Mouse (Mus musculus): ENCODE results near the gene Midn. TPM values are rescaled to one million over a fixed set of nuclear protein-coding genes. Genes with fewer than 3 reads are reported as not detected.

Gene Midn
- total and polyA plus RNA-seq, 3 experiments: 8.1 to 26.7 TPM; not detected in 1

DNA sequence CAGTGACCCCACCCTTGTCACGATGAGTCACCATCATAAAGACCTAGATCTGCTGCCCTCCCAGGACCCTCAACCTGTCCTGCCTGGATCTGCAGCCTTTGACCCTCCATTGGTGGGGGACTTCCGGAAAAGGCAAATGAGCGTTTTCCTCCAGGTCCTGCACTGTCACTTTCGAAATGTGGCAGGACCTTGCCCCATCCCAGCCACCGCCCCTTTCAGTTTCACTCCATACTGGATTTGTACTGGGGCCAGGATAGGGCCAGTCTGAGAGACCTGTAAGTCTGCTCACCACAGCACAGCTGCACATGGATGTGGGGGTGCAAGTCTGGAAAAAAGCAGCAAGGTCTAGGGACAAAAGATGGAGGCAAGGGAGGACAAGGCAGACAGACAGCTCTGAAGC lies 49.4 kb upstream of the Midn start:
- Histone ChIP-seq H3K4me1 (ENCODE audit: control insufficient read depth in 1 of 2, insufficient read depth in 2 of 2, low read length in 2 of 2) (peaks cover 11 to 35% of the 10 kb centered on the region in 2 experiments), H3K79me2 (ENCODE audit: control insufficient read depth, insufficient read depth, low read length, poor library complexity) (peaks cover 47% of the 10 kb centered on the region), H3K36me3 (ENCODE audit: control insufficient read depth in 1 of 2, insufficient read depth in 2 of 2, low read length in 2 of 2) (peaks cover 0 to 21% of the 10 kb centered on the region in 2 experiments; a peak in 3 of 4 replicates), H3K27me3 (ENCODE audit: control insufficient read depth in 1 of 2, insufficient read depth in 2 of 2, low read length in 2 of 2) (no peaks in the 10 kb centered on the region), H3K4me3 (ENCODE audit: control insufficient read depth in 1 of 2, insufficient read depth in 1 of 2, low read depth in 2 of 2, low read length in 2 of 2) (no peak overlapping the region), H3K9ac (ENCODE audit: control insufficient read depth, low read depth, low read length, poor library complexity, severe bottlenecking) (no peak overlapping the region), H3K9me3 (replicated peaks; ENCODE audit: insufficient read depth, low read length) (no peaks in the 10 kb centered on the region), H3K27ac (ENCODE audit: control insufficient read depth, low read depth, low read length) (no peak overlapping the region)
- DNase-seq (ENCODE audit: low read depth, low spot score): no peak
- TF ChIP-seq HCFC1 (IDR thresholded peaks at IDR 0.05; ENCODE audit: low read depth, low read length) (no peak), MYB (IDR thresholded peaks at IDR 0.05; ENCODE audit: low read depth, low read length) (no peak), USF1 (IDR thresholded peaks at IDR 0.05; ENCODE audit: low read depth, low read length) (no peak), BHLHE40 (IDR thresholded peaks at IDR 0.05; ENCODE audit: borderline replicate concordance, low read depth, low read length) (no peak), USF2 (IDR thresholded peaks at IDR 0.05; ENCODE audit: borderline replicate concordance in 1 of 2, insufficient read depth in 1 of 2, low read depth in 1 of 2, low read length in 2 of 2) (no peak), MAZ (IDR thresholded peaks at IDR 0.05; ENCODE audit: low read depth, low read length) (no peak), GATA1 (IDR thresholded peaks at IDR 0.05; ENCODE audit: low read depth, low read length) (no peak), TBP (IDR thresholded peaks at IDR 0.05; ENCODE audit: low read depth, low read length) (no peak), MYC (IDR thresholded peaks at IDR 0.05; ENCODE audit: low read depth, low read length) (no peak), POLR2AphosphoS5 (IDR thresholded peaks at IDR 0.05; ENCODE audit: borderline replicate concordance, low read depth, low read length) (no peak), NRF1 (IDR thresholded peaks at IDR 0.05; ENCODE audit: insufficient read depth, low read depth, low read length, poor library complexity, severe bottlenecking) (no peak), MAFK (IDR thresholded peaks at IDR 0.05; ENCODE audit: borderline replicate concordance, low read depth, low read length) (no peak), JUND (IDR thresholded peaks at IDR 0.05; ENCODE audit: low read depth, low read length) (no peak), ELF1 (IDR thresholded peaks at IDR 0.05; ENCODE audit: low read depth, low read length) (no peak), E2F4 (IDR thresholded peaks at IDR 0.05; ENCODE audit: borderline replicate concordance, low read depth, low read length) (no peak), CHD1 (IDR thresholded peaks at IDR 0.05; ENCODE audit: low read depth, low read length) (no peak), EP300 (IDR thresholded peaks at IDR 0.05; ENCODE audit: low read depth in 1 of 2, low read length in 2 of 2) (no peak), TAL1 (IDR thresholded peaks at IDR 0.05; ENCODE audit: low read length) (no peak), UBTF (IDR thresholded peaks at IDR 0.05; ENCODE audit: borderline replicate concordance, insufficient read depth, low read depth, low read length) (no peak), MEF2A (IDR thresholded peaks at IDR 0.05; ENCODE audit: extremely low read depth, insufficient replicate concordance, low read depth, low read length, poor library complexity, severe bottlenecking) (no peak)

All from MEL (cell line).